Mouse (Mus musculus) testis, postnatal 10 days (tissue): ENCODE data around the gene Plxna4.

Experiments used
- DNase-seq: peaks from one replicate; pipeline ENCODE4 v3.0.0; 2021; ENCODE audit warnings: low spot score

The Plxna4 gene

GRCm38 (mm10) chr6:32251674-32252073 is 336.3 kb downstream of the Plxna4 start:
- no peak for DNase-seq

GRCm38 (mm10) chr6:32246036-32246435 is 342.0 kb downstream of the Plxna4 start:
- no peak for DNase-seq

- no peak for DNase-seq
Observed at GRCm38 (mm10) chr6:32243040-32243439, 345.0 kb downstream of the Plxna4 start.

GRCm38 (mm10) chr6:32231383-32231782 is 356.6 kb downstream of the Plxna4 start:
- no peak for DNase-seq

GRCm38 (mm10) chr6:32226636-32227035 is 361.4 kb downstream of the Plxna4 start:
- DNase-seq = no peak

- DNase-seq = no peak
Observed at GRCm38 (mm10) chr6:32224007-32224703, 363.8 kb downstream of the Plxna4 start.

GRCm38 (mm10) chr6:32220765-32221164 is 367.2 kb downstream of the Plxna4 start:
- DNase-seq = no peak

GRCm38 (mm10) chr6:32218544-32218943 is 369.4 kb downstream of the Plxna4 start:
- DNase-seq = no peak

GRCm38 (mm10) chr6:32212439-32212838 is 375.6 kb downstream of the Plxna4 start:
- DNase-seq = no peak

GRCm38 (mm10) chr6:32210139-32210538 is 377.9 kb downstream of the Plxna4 start:
- DNase-seq = no peak

- no peak for DNase-seq
Observed at GRCm38 (mm10) chr6:32208951-32209350, 379.0 kb downstream of the Plxna4 start.

- no peak for DNase-seq
Observed at GRCm38 (mm10) chr6:32204253-32204652, 383.7 kb downstream of the Plxna4 start.

- no peak for DNase-seq
Observed at GRCm38 (mm10) chr6:32203389-32203788, 384.6 kb downstream of the Plxna4 start.

- no peak for DNase-seq
Observed at GRCm38 (mm10) chr6:32202664-32203192, 385.3 kb downstream of the Plxna4 start.

- no peak for DNase-seq
Observed at GRCm38 (mm10) chr6:32201506-32201905, 386.5 kb downstream of the Plxna4 start.

- DNase-seq = no peak
Observed at GRCm38 (mm10) chr6:32199616-32200015, 388.4 kb downstream of the Plxna4 start.

GRCm38 (mm10) chr6:32196913-32197312 is 391.1 kb downstream of the Plxna4 start:
- DNase-seq = no peak

GRCm38 (mm10) chr6:32193046-32193445 is 394.9 kb downstream of the Plxna4 start:
- DNase-seq = no peak

- DNase-seq = no peak
Observed at GRCm38 (mm10) chr6:32184402-32184985, 403.5 kb downstream of the Plxna4 start.

GRCm38 (mm10) chr6:32183651-32184185 is 404.3 kb downstream of the Plxna4 start:
- no peak for DNase-seq

- DNase-seq = no peak
Observed at GRCm38 (mm10) chr6:32180012-32180358, 408.0 kb downstream of the Plxna4 start.

- no peak for DNase-seq
Observed at GRCm38 (mm10) chr6:32179346-32180011, 408.5 kb downstream of the Plxna4 start.

GRCm38 (mm10) chr6:32177905-32178304 is 410.1 kb downstream of the Plxna4 start:
- no peak for DNase-seq
